Mouse (Mus musculus) retina, embryonic 14.5 days (tissue): ENCODE measurements around the gene Ube2d1.
A peak's percentile ranks its signal among the peaks of the same experiment; 100 is the strongest.

Experiments
- DNase-seq: peaks from one replicate; pipeline ENCODE4 v3.0.0-alpha.2; 2015; ENCODE audit warnings: low spot score

Gene Ube2d1

DNA sequence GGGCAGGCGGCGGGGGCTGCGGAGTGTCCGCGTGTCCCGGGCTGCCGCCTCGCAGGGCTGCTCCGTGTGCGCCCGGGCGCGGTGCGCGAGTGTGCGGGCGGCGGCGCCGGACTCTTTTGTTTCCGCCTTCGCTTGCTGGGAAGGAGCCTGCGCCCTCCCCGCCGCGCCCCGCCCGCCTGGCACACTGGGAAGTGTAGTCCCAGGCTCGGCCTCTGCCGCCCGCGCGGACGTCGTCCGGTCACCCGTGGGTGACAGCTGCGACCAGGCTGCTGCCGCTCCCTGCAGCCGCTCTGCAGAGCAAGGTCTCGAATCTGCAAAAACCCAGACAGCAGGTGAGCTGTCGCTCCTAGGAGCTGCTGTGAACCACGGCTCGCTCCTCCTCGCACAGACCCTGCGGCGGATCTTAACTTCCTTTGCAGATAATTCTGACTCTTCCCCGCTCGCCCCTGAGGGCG, at the start of gene Ube2d1:
Gene Ube2d1 (minus strand): TSS at position 137 of the 455 bp plus-strand sequence.
- DNase-seq, result peak; percentile 83

DNA sequence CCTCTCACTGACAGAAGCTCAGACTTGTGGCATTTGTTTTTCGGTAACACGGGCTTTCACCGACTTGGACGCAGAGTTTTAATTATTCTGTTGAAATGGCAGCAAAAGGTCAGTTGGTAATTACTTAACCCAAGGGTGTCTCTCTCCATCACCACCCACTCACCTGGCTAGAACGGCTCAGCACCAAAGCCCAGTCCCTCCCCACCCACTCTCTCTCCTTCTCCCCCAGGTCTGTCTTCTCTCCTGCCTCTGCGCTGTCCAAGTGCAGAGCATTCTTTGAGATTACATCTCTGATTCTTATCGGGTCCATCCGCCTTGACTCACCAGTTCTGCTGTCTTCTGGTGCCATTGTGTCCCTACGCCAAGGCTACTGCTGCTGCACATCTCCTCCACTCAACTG, 47.8 kb upstream of the Ube2d1 start:
- no peak for DNase-seq

- no peak for DNase-seq
Observed at GRCm38 (mm10) chr10:71332376-71332775, 47.3 kb upstream of the Ube2d1 start.

DNA sequence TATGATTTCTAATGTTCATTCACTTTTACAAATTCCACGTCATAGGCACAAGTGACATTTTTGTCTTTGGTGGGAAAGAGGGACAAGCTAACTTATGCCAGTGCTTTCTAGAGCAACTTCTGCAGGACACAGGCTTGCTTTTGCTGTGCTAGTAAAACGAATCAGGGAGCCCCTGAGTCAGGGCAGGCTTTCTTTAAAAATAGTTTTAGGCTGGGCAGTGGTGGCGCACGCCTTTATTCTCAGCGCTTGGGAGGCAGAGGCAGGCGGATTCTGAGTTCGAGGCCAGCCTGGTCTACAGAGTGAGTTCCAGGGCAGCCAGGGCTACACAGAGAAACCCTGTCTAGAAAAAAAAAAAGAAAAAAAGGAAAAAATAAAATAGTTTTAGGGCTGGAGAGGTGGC, 46.8 kb upstream of the Ube2d1 start:
- no peak for DNase-seq

- DNase-seq, result no peak
Observed at GRCm38 (mm10) chr10:71330070-71330469, 45.0 kb upstream of the Ube2d1 start.

GRCm38 (mm10) chr10:71329295-71329694, 44.2 kb upstream of the Ube2d1 start:
- no peak for DNase-seq

- no peak for DNase-seq
Observed at GRCm38 (mm10) chr10:71328870-71329269, 43.8 kb upstream of the Ube2d1 start.

DNA sequence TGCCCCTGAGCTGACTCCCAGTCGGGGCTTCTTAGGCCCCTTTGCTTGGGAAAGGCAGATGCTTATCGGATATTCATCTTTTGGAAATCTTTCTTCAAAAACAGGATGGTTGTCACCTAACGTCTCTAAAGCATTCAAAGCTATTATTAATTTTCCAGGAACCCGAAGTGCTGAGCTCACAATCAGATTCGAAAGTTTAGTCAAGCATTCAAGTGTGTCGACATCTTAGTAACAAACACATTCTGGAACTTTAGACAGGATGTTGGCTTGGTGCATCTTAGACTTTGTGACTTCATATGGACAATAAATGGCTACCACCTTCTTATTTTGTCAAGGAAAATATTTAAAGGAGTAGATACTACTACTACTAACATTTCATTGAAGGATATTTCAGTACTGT, 43.3 kb upstream of the Ube2d1 start:
- DNase-seq, result no peak

DNA sequence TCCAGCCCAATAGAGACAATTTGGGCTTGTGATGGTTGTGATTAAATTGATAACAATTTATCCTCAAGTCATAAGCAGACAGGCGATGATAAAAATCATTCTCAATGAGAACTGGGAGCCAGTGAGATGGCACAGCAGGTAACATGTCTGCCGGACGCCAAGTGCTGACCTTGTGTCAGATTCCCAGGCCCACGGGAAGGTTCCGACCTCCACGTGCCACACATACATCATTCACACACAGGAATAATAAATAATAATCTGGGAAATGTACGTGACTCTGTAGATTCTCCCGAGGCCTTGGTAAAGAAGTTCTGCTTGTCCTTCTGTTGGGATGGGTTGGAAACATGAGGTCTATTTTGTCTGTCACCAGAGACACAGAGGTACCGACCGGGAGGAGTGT, 42.3 kb upstream of the Ube2d1 start:
- DNase-seq, result no peak

- peak; percentile 89 for DNase-seq
Observed at GRCm38 (mm10) chr10:71326789-71327188, 41.7 kb upstream of the Ube2d1 start.

DNA sequence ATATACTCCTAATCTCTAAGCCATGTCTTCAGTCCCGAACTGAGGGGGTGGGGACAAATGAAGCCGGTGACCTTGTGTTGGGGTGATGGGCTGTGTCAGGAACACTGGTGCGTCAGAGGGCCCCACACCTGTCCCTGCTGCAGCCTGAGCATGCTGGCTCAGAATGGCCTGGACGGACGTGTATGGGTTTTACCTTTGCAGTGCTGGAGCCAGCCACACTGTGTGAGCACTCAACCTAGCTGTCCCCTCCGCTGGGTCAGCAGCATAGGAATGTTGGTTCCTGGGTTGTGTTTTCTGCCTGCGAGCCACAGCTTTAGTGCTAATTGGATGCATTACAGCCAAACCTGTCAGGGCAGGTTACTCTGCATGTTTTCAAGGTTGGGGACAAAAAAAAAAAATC, 41.1 kb upstream of the Ube2d1 start:
- DNase-seq, result no peak

- no peak for DNase-seq
Observed at GRCm38 (mm10) chr10:71323669-71324068, 38.6 kb upstream of the Ube2d1 start.

DNA sequence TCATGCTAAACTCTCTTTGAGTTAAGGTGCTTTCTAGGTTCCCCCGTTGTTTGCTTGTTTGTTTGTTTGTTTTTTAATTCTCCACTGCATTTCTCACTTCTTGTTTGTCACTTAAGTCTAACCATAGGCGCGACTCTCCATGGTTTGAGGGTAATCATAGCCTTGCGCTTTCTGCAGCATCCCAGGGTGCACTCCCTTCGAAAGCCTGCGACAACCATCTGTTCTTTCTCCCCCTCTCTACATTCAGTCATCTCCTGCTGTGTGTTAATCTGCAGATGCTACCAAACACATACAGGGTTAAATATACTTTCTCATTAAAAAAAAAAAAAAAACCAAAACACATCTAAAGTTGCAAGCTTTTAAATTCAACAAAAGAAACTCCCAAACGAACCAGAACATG, 31.4 kb upstream of the Ube2d1 start:
- DNase-seq, result no peak

DNA sequence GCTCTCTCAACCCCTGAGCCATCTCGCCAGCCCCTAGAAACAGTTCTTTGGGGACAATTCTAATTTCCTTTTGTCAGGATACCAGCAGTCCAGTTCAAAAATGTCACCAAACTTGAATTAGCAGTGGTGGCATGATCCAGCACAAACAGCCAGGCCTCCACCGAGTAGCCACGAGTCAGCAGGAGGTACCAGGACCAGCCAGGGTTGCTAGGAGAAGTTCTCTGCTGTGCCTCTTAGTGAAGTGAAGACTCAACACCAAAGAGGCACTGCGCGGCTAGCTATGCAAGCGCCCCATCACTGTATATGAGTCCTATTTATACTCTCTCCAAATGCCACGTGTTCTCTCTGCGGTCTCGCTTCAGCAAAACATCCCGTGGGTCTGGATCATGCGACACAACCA, 31.0 kb upstream of the Ube2d1 start:
- no peak for DNase-seq

GRCm38 (mm10) chr10:71314596-71314995, 29.5 kb upstream of the Ube2d1 start:
- DNase-seq, result no peak

DNA sequence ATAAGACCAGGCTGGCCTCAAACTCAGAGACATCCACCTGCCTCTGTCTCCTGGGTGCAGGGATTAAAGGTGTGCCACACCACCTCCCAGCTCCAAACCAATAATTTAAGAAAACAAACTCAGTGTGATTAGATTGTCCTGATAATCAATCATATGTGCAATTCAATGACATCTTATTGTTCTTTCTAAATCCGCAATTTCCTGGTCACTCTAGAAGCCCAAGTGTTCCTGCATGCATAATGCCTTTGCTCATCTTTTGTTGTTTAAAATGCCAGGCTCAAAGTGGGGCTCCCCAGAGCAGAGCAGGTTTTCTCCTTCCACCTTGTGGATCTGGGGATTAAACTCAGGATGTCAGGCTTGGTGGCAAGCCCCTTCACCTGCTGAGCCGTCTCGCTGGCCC, 25.2 kb upstream of the Ube2d1 start:
- no peak for DNase-seq

GRCm38 (mm10) chr10:71308199-71308598, 23.1 kb upstream of the Ube2d1 start:
- DNase-seq, result no peak

GRCm38 (mm10) chr10:71306759-71307158, 21.7 kb upstream of the Ube2d1 start:
- no peak for DNase-seq

DNA sequence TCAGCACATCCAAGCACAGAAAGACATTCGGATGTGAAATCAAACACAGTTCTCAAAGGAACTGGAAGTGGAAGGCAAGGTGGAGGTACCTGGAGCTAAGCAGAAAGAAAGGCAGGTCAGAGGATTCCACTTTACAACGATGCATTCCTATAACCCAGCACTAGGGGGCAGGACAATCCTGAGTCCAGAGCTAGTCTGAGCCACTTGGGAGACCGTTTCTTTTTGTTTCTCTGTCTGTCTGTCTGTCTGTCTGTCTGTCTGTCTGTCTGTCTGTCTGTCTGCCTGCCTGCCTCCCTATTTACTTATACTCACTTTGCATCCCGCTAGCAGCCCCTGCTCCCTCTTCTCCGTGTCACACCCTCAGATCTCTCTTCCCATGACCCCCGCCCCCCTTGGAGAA, 21.1 kb upstream of the Ube2d1 start:
- peak; percentile 69 for DNase-seq

GRCm38 (mm10) chr10:71302490-71302889, 17.4 kb upstream of the Ube2d1 start:
- peak; percentile 50 for DNase-seq

DNA sequence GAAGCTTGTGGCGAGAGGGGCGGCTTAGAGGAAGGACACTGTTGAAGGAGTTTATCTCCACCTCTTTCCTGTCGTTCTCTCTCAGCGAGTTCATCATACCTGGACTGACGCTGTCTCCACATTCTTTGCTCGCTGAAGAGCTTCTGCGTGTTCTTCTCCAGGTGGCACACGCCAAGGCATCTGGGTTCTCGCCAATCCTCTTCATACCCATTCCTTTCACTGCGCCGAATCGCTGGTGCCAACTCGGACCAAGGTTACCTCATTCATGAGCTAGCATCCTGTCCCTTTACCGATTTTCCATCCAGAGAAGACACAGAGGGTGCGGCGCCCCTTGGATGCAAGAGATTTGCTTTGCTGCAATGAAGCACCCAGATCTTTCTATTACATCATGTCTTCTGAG, 15.1 kb upstream of the Ube2d1 start:
- no peak for DNase-seq

DNA sequence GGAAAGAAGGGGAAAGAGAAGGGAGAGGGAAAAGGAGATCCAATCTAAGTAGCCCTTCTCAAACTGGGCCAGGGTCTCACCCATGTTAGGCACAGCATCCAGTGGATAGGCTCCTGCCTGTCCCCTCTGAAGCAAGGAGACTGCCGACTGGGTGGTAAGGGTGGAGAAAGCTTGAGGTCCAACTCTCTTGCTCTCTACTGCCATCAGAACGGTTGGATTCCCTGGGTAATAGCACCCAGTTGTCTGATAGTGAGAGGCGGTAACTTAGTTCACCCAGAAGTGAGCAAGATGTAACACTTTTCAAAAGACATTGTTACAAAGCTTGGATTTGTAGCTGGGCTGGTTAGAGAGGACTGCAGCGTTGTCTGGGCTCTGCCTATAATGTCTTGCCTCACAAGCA, 8.2 kb upstream of the Ube2d1 start:
- DNase-seq, result no peak

DNA sequence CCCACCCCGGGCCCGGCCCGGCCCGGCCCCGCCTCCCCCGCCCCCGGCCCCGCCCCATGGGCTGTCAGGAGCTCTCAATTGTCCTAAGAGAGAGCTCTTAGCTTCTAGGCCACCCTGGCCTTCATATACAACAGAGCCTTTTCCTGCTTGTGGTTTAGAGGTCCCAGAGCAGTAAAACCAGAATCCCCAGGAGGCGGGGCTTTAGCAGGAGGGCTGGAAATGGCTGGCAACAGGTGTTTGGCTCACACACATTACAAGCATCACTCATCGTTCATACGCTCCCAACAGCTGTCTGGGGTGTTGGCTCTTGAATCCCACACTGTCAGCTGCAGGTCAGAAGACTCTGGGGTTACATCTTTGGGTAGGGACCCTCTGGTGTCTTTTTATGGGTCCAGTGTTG, 7.2 kb upstream of the Ube2d1 start:
- no peak for DNase-seq

DNA sequence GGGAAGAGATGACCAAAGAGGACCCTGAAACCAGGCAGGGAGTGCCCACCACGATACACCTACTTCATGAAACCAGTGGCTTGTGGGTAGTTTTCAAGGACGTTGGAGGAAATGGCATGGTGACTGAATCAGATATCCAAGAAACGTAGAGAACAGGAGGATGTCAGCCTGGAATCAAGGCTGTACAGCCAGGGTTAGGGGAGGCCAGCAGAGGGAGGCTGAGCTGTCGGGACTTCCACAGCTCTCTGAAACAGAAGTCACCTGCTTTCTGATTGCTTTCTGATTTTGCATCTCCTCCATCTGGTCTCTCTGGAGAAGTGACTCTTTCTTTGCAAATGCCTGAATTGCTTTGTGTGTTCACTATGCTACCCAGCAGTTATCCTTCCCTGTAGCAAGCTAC, 6.7 kb upstream of the Ube2d1 start:
- no peak for DNase-seq

DNA sequence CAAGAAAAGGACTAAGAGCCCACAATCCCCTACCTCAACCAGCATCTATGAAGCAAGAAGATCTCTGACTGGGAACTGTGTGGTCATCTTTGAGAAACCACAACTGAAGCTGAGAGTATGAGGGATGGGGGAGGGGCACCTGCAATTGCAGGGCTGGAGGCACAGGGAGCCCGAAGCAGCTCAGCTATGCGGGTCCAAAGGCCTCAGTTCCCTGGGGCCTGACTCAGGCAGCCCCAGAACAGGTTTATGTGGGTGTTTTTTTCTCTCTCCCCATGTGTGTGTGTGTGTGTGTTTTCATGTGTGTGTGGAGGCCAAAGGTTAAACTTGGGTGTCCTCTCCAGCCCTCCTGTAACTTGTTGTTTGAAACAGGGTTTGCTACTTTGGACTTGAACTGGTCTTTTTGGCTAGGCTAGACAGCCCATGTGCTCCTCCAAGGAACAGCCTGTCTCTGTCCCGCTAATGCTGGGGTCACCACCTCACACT, 6.2 kb upstream of the Ube2d1 start:
- DNase-seq, result no peak
